Mouse (Mus musculus) embryonic facial prominence, embryonic 14.5 days (tissue): Measurements from ENCODE around the gene Bmper. TPM values are rescaled to one million over a fixed set of nuclear protein-coding genes. Genes with fewer than 3 reads are reported as not detected.

Experiments used
- ATAC-seq: fragments of 200-750 bp; cut with Nextera tagmentation; 2 replicates; pipeline ENCODE4 v1.8.0; 2017; ENCODE audit warnings: low read depth, moderate number of reproducible peaks, moderate TSS enrichment
- DNase-seq: peaks from one replicate; pipeline ENCODE4 v3.0.0-alpha.2; 2015; ENCODE audit warnings: low spot score
- H3K27ac ChIP-seq: fragments of 300-500 bp; sonication (generic); replicated peaks from 2 replicates; pipeline ENCODE4 v1.5.1; 2014; ENCODE audit warnings: low read depth, mild to moderate bottlenecking, low read length, moderate library complexity
- H3K27me3 ChIP-seq: fragments of 300-500 bp; sonication (generic); replicated peaks from 2 replicates; pipeline ENCODE4 v1.6.1; 2014; ENCODE audit warnings: low read length; ENCODE audit not compliant: control insufficient read depth, insufficient read depth
- H3K36me3 ChIP-seq: fragments of 300-500 bp; sonication (generic); 2 replicates; pipeline ENCODE4 v1.6.1; 2014; ENCODE audit warnings: low read length, mixed read lengths; ENCODE audit not compliant: control insufficient read depth, insufficient read depth
- H3K4me1 ChIP-seq: fragments of 300-500 bp; sonication (generic); 2 replicates; pipeline ENCODE4 v1.6.1; 2014; ENCODE audit warnings: antibody characterized with exemption, low read length; ENCODE audit not compliant: control insufficient read depth, insufficient read depth
- H3K4me2 ChIP-seq: fragments of 300-500 bp; sonication (generic); 2 replicates; pipeline ENCODE4 v1.6.1; 2014; ENCODE audit warnings: low read depth, mild to moderate bottlenecking, low read length, moderate library complexity, mixed read lengths
- H3K4me3 ChIP-seq: fragments of 300-500 bp; sonication (generic); 2 replicates; pipeline ENCODE4 v1.5.1; 2014; ENCODE audit warnings: low read depth, mild to moderate bottlenecking, low read length
- H3K9ac ChIP-seq: fragments of 300-500 bp; sonication (generic); 2 replicates; pipeline ENCODE4 v1.6.1; 2014; ENCODE audit warnings: low read depth, mild to moderate bottlenecking, low read length, moderate library complexity, mixed read lengths
- H3K9me3 ChIP-seq: fragments of 300-500 bp; sonication (generic); 2 replicates; pipeline ENCODE4 v1.6.1; 2016; ENCODE audit warnings: low read length; ENCODE audit not compliant: control insufficient read depth
- WGBS: fragments of 180-500 bp; shearing (Covaris S2); extraction: QIAGEN DNeasy Blood & Tissue Kit; methylation state at CpG from one replicate; pipeline ENCODE4 v1.1.7; 2014; 5-methylcytosine and 5-hydroxymethylcytosine counted together
- polyA plus RNA-seq: library from polyadenylated mRNA; unstranded; fragments of >200 nt; fragmentation: Nextera tagmentation; extraction: Ambion mirVana; gene quantifications from 2 replicates; pipeline ENCODE4 v1.2.1, GENCODE M21; 2014

Bmper gene
- polyA plus RNA-seq, 1 experiment from 2014 or later: 23.1 TPM

- Histone ChIP-seq H3K4me1 (peaks cover 7% of the 10 kb centered on the region), H3K4me2 (no peak overlapping the region), H3K27me3 (no peaks in the 10 kb centered on the region), H3K27ac (no peak overlapping the region), H3K9me3 (no peaks in the 10 kb centered on the region), H3K4me3 (no peak overlapping the region), H3K36me3 (no peaks in the 10 kb centered on the region), H3K9ac (no peak overlapping the region)
- DNase-seq: no peak
- no peak for ATAC-seq
- WGBS: 67% methylated on average over 6 of the region's 6 CpGs
Measured at GRCm38 (mm10) chr9:23243869-23244268, 21.0 kb downstream of the Bmper start.

- peaks cover 14% of the 10 kb centered on the region for H3K4me1 ChIP-seq
- no peak overlapping the region for H3K27ac ChIP-seq
- 56% methylated on average over 9 of the region's 9 CpGs for WGBS
- H3K9me3 ChIP-seq: no peaks in the 10 kb centered on the region
- DNase-seq (no peak), ATAC-seq (no peak)
- no peak overlapping the region for H3K4me3 ChIP-seq
- no peaks in the 10 kb centered on the region for H3K27me3 ChIP-seq
- H3K9ac ChIP-seq: no peak overlapping the region
- H3K36me3 ChIP-seq: no peaks in the 10 kb centered on the region
- no peak overlapping the region for H3K4me2 ChIP-seq
Measured at GRCm38 (mm10) chr9:23246389-23246788, 23.5 kb downstream of the Bmper start.

- DNase-seq: peak; percentile 90
- Histone ChIP-seq H3K4me3 (no peak overlapping the region), H3K9me3 (no peaks in the 10 kb centered on the region), H3K9ac (no peak overlapping the region), H3K36me3 (no peaks in the 10 kb centered on the region), H3K4me1 (peaks cover 14% of the 10 kb centered on the region), H3K27me3 (no peaks in the 10 kb centered on the region; the same call in 1 of the 2 replicates), H3K27ac (no peak overlapping the region), H3K4me2 (no peak overlapping the region)
- peak; percentile 81 for ATAC-seq
- WGBS: 9% methylated on average over 5 of the region's 5 CpGs
Measured at GRCm38 (mm10) chr9:23250026-23250425, 27.1 kb downstream of the Bmper start.

GRCm38 (mm10) chr9:23251001-23251400 is 28.1 kb downstream of the Bmper start:
- ATAC-seq (no peak), DNase-seq (no peak)
- Histone ChIP-seq H3K4me2 (no peak overlapping the region), H3K27me3 (no peaks in the 10 kb centered on the region; the same call in 1 of the 2 replicates), H3K27ac (no peak overlapping the region), H3K9me3 (no peaks in the 10 kb centered on the region), H3K36me3 (no peaks in the 10 kb centered on the region), H3K9ac (no peak overlapping the region), H3K4me3 (no peak overlapping the region), H3K4me1 (peaks cover 14% of the 10 kb centered on the region)
- WGBS: 78% methylated on average over 6 of the region's 6 CpGs

- H3K9ac ChIP-seq: no peak overlapping the region
- no peaks in the 10 kb centered on the region; the same call in 1 of the 2 replicates for H3K27me3 ChIP-seq
- ATAC-seq (no peak), DNase-seq (peak; percentile 62)
- 49% methylated on average over 6 of the region's 6 CpGs for WGBS
- H3K4me1 ChIP-seq: peaks cover 7% of the 10 kb centered on the region; the same call in 1 of the 2 replicates
- no peak overlapping the region; the same call in 1 of the 2 replicates for H3K4me3 ChIP-seq
- no peaks in the 10 kb centered on the region for H3K9me3 ChIP-seq
- peak overlapping the region; percentile 53; the same call in 1 of the 2 replicates for H3K4me2 ChIP-seq
- 0 out of 2 replicates have a peak overlapping the region, but pooled peaks have one; percentile 44 for H3K27ac ChIP-seq
- H3K36me3 ChIP-seq: no peaks in the 10 kb centered on the region
Measured at GRCm38 (mm10) chr9:23253624-23254023, 30.7 kb downstream of the Bmper start.

GRCm38 (mm10) chr9:23254237-23255214 is 31.6 kb downstream of the Bmper start:
- Histone ChIP-seq H3K4me1 (peaks cover 7% of the 10 kb centered on the region; the same call in 1 of the 2 replicates), H3K36me3 (no peaks in the 10 kb centered on the region), H3K4me2 (peak overlapping the region; percentile 53), H3K9ac (peak overlapping the region; percentile 40), H3K27ac (0 out of 2 replicates have a peak overlapping the region, but pooled peaks have one; percentile 44), H3K27me3 (no peaks in the 10 kb centered on the region; the same call in 1 of the 2 replicates), H3K9me3 (0 out of 2 replicates have a peak, but pooled peaks cover 7% of the 10 kb centered on the region), H3K4me3 (peak overlapping the region; percentile 26)
- 42% methylated on average over 37 of the region's 37 CpGs for WGBS
- no peak for ATAC-seq
- no peak for DNase-seq

GRCm38 (mm10) chr9:23255841-23256240 is 33.0 kb downstream of the Bmper start:
- Histone ChIP-seq H3K9me3 (0 out of 2 replicates have a peak, but pooled peaks cover 10% of the 10 kb centered on the region), H3K4me3 (no peak overlapping the region), H3K27ac (no peak overlapping the region), H3K27me3 (no peaks in the 10 kb centered on the region; the same call in 1 of the 2 replicates), H3K4me2 (no peak overlapping the region), H3K36me3 (no peaks in the 10 kb centered on the region), H3K9ac (no peak overlapping the region), H3K4me1 (peaks cover under 1% of the 10 kb centered on the region; the same call in 1 of the 2 replicates)
- DNase-seq: no peak
- no peak for ATAC-seq
- WGBS: 83% methylated on average over 2 of the region's 2 CpGs

GRCm38 (mm10) chr9:23256576-23256975 is 33.7 kb downstream of the Bmper start:
- Histone ChIP-seq H3K4me2 (no peak overlapping the region), H3K9ac (no peak overlapping the region), H3K27ac (no peak overlapping the region), H3K4me1 (no peaks in the 10 kb centered on the region), H3K36me3 (no peaks in the 10 kb centered on the region), H3K27me3 (no peaks in the 10 kb centered on the region; the same call in 1 of the 2 replicates), H3K4me3 (no peak overlapping the region), H3K9me3 (0 out of 2 replicates have a peak, but pooled peaks cover 10% of the 10 kb centered on the region)
- no peak for ATAC-seq
- WGBS: 87% methylated on average over 2 of the region's 2 CpGs
- no peak for DNase-seq
